Comparison of ENCODE assay signal across 22 mouse cellular contexts in genomic region chr11:121232706-121233105, GRCm38 (mm10). TPM values are rescaled to one million over a fixed set of nuclear protein-coding genes. Genes with fewer than 3 reads are reported as not detected.
A peak's percentile ranks its signal among the peaks of the same experiment; 100 is the strongest.
DNase-seq lines count a peak whose midpoint lies in the region; ATAC-seq and TF ChIP-seq lines count a peak whose summit lies in the region.
"Had no signal": no experiment of that assay in that cellular context is flagged by ENCODE, and none has a peak within 500 bp of the region (broad histone marks: within the 10 kb centered on the region; RNA-seq: fewer than 3 reads in every experiment).

No protein-coding gene starts in this region.

- H3K9ac ChIP-seq in heart, embryonic 12.5 days = no peak overlapping the region
- H3K9ac ChIP-seq in heart, adult 2 months (ENCODE audit: low read depth, low read length) = no peak overlapping the region
- no peak overlapping the region for H3K9ac ChIP-seq in midbrain, embryonic 11.5 days (ENCODE audit: low read length)
- no peak overlapping the region for H3K9ac ChIP-seq in midbrain, embryonic 16.5 days (ENCODE audit: low read depth, low read length)
- H3K9ac ChIP-seq in liver, embryonic 13.5 days = peak overlapping the region; percentile 42; the same call in 1 of the 2 replicates
- no peak overlapping the region for H3K9ac ChIP-seq in forebrain, embryonic 15.5 days (replicated peaks)
- H3K9ac ChIP-seq: hindbrain, embryonic 15.5 days; intestine, embryonic 15.5 days; neural tube, embryonic 12.5 days had no signal

- peak overlapping the region; percentile 44; the same call in 1 of the 2 replicates for H3K27ac ChIP-seq in heart, embryonic 12.5 days (ENCODE audit: poor library complexity, severe bottlenecking)
- no peak overlapping the region for H3K27ac ChIP-seq in heart, adult 2 months
- H3K27ac ChIP-seq in midbrain, embryonic 11.5 days (ENCODE audit: low read depth, low read length) = no peak overlapping the region
- H3K27ac ChIP-seq in midbrain, embryonic 16.5 days (ENCODE audit: low read length) = no peak overlapping the region
- H3K27ac ChIP-seq in liver, embryonic 13.5 days = peak overlapping the region; percentile 77
- H3K27ac ChIP-seq in forebrain, embryonic 15.5 days (replicated peaks) = no peak overlapping the region
- H3K27ac ChIP-seq: embryonic facial prominence, embryonic 10.5 days; hindbrain, embryonic 15.5 days; intestine, embryonic 15.5 days; limb, embryonic 10.5 days; neural tube, embryonic 12.5 days had no signal

- H3K4me2 ChIP-seq in heart, embryonic 12.5 days = no peak overlapping the region
- no peak overlapping the region for H3K4me2 ChIP-seq in midbrain, embryonic 11.5 days
- H3K4me2 ChIP-seq in midbrain, embryonic 16.5 days (ENCODE audit: low read length) = no peak overlapping the region
- no peak overlapping the region for H3K4me2 ChIP-seq in liver, embryonic 13.5 days
- H3K4me2 ChIP-seq in forebrain, embryonic 15.5 days (replicated peaks) = no peak overlapping the region
- H3K4me2 ChIP-seq: hindbrain, embryonic 15.5 days; intestine, embryonic 15.5 days; neural tube, embryonic 12.5 days had no signal

- no peak for TF ChIP-seq EP300 in heart, adult 2 months (IDR thresholded peaks at IDR 0.05; ENCODE audit: insufficient read depth, low read depth, low read length)

- H3K9me3 ChIP-seq in heart, embryonic 12.5 days (replicated peaks) = no peaks in the 10 kb centered on the region
- no peaks in the 10 kb centered on the region for H3K9me3 ChIP-seq in midbrain, embryonic 11.5 days (ENCODE audit: control insufficient read depth, low read length)
- no peaks in the 10 kb centered on the region for H3K9me3 ChIP-seq in midbrain, embryonic 16.5 days (replicated peaks; ENCODE audit: control insufficient read depth, low read length, poor library complexity, severe bottlenecking)
- H3K9me3 ChIP-seq in liver, embryonic 13.5 days (replicated peaks) = no peaks in the 10 kb centered on the region
- H3K9me3 ChIP-seq in forebrain, embryonic 15.5 days = no peaks in the 10 kb centered on the region
- H3K9me3 ChIP-seq: embryonic facial prominence, embryonic 10.5 days; hindbrain, embryonic 15.5 days; intestine, embryonic 15.5 days; limb, embryonic 10.5 days; neural tube, embryonic 12.5 days had no signal

- no peaks in the 10 kb centered on the region for H3K36me3 ChIP-seq in heart, embryonic 12.5 days
- H3K36me3 ChIP-seq in heart, adult 2 months (ENCODE audit: control insufficient read depth, insufficient read depth, low read length) = peaks cover 3% of the 10 kb centered on the region; the same call in 1 of the 2 replicates
- no peaks in the 10 kb centered on the region for H3K36me3 ChIP-seq in midbrain, embryonic 11.5 days (ENCODE audit: control insufficient read depth, insufficient read depth, low read length)
- no peaks in the 10 kb centered on the region for H3K36me3 ChIP-seq in midbrain, embryonic 16.5 days (ENCODE audit: control insufficient read depth, insufficient read depth, low read length)
- peaks cover 3% of the 10 kb centered on the region; the same call in 1 of the 2 replicates for H3K36me3 ChIP-seq in liver, embryonic 13.5 days
- no peaks in the 10 kb centered on the region for H3K36me3 ChIP-seq in forebrain, embryonic 15.5 days
- H3K36me3 ChIP-seq: hindbrain, embryonic 15.5 days; intestine, embryonic 15.5 days; limb, embryonic 10.5 days; neural tube, embryonic 12.5 days had no signal

- no peak for ATAC-seq in heart, embryonic 12.5 days (ENCODE audit: insufficient number of reproducible peaks, low FRiP score)
- no peak for ATAC-seq in midbrain, embryonic 11.5 days (ENCODE audit: low FRiP score)
- no peak for ATAC-seq in midbrain, embryonic 16.5 days
- ATAC-seq in liver, embryonic 13.5 days (ENCODE audit: low read depth) = no peak
- no peak for ATAC-seq in forebrain, embryonic 15.5 days (replicated peaks)
- ATAC-seq: intestine, embryonic 15.5 days had no signal

- no peak overlapping the region for H3K4me3 ChIP-seq in heart, embryonic 12.5 days
- H3K4me3 ChIP-seq in heart, adult 2 months = no peak overlapping the region
- no peak overlapping the region for H3K4me3 ChIP-seq in midbrain, embryonic 11.5 days (ENCODE audit: low read depth, low read length)
- no peak overlapping the region for H3K4me3 ChIP-seq in midbrain, embryonic 16.5 days (ENCODE audit: low read depth, low read length)
- H3K4me3 ChIP-seq in liver, embryonic 13.5 days (replicated peaks) = no peak overlapping the region
- no peak overlapping the region for H3K4me3 ChIP-seq in forebrain, embryonic 15.5 days
- H3K4me3 ChIP-seq: embryonic facial prominence, embryonic 10.5 days; hindbrain, embryonic 15.5 days; intestine, embryonic 15.5 days; left cerebral cortex, adult 2 months; limb, embryonic 10.5 days; neural tube, embryonic 12.5 days had no signal

- H3K79me2 ChIP-seq in heart, adult 2 months (replicated peaks; ENCODE audit: control insufficient read depth, insufficient read depth, low read length) = no peaks in the 10 kb centered on the region

- no peak for TF ChIP-seq CTCF in heart, adult 2 months (IDR thresholded peaks at IDR 0.05)

- TF ChIP-seq POLR2A in heart, adult 2 months (IDR thresholded peaks at IDR 0.05; ENCODE audit: insufficient read depth, low read depth, low read length) = no peak

- intact Hi-C loops in heart, adult 2 months (cut with DNase I) = no loop called here
- intact Hi-C loops in left cerebral cortex, postnatal 10 days (cut with DNase I) = no loop called here

- WGBS in heart, embryonic 12.5 days = 20% methylated on average over 4 of the region's 4 CpGs
- 41% methylated on average over 4 of the region's 4 CpGs for WGBS in heart, adult 2 months
- whole genome bisulfite sequencing in midbrain, embryonic 11.5 days = 38% methylated on average over 4 of the region's 4 CpGs
- WGBS in midbrain, embryonic 16.5 days = 36% methylated on average over 4 of the region's 4 CpGs
- WGBS in liver, embryonic 13.5 days (ENCODE audit: insufficient replicate concordance) = 24% methylated on average over 4 of the region's 4 CpGs
- 29% methylated on average over 4 of the region's 4 CpGs for WGBS in forebrain, embryonic 15.5 days

- no peak for DNase-seq in heart, adult 2 months
- DNase-seq in midbrain, embryonic 11.5 days (ENCODE audit: low spot score, missing footprints) = peak; percentile 17
- no peak for DNase-seq in liver, embryonic 13.5 days
- DNase-seq in adrenal gland, adult 2 months = no peak
- DNase-seq in left cerebral cortex, postnatal 10 days (ENCODE audit: extremely low spot score in 1 of 2, low spot score in 2 of 2) = no peak
- DNase-seq: cerebellum, adult 9-10 months; heart, adult 11 months; kidney, postnatal 36 days; lung, adult 18-20 months; lung, postnatal 4 days; right cerebral cortex, adult 18-20 months; thymus, postnatal 4 days had no signal

- peaks cover 40% of the 10 kb centered on the region for H3K4me1 ChIP-seq in heart, embryonic 12.5 days (replicated peaks)
- H3K4me1 ChIP-seq in heart, adult 2 months (ENCODE audit: control insufficient read depth, insufficient read depth, low read length) = peaks cover 4% of the 10 kb centered on the region
- H3K4me1 ChIP-seq in midbrain, embryonic 11.5 days (ENCODE audit: control insufficient read depth, insufficient read depth, low read length) = peaks cover 16% of the 10 kb centered on the region
- peaks cover 20% of the 10 kb centered on the region for H3K4me1 ChIP-seq in midbrain, embryonic 16.5 days (ENCODE audit: control insufficient read depth, insufficient read depth, low read length)
- H3K4me1 ChIP-seq in liver, embryonic 13.5 days (replicated peaks) = peaks cover 73% of the 10 kb centered on the region
- peaks cover 23% of the 10 kb centered on the region for H3K4me1 ChIP-seq in forebrain, embryonic 15.5 days

- no peaks in the 10 kb centered on the region for H3K27me3 ChIP-seq in heart, embryonic 12.5 days (replicated peaks)
- no peaks in the 10 kb centered on the region for H3K27me3 ChIP-seq in heart, adult 2 months (ENCODE audit: control insufficient read depth, insufficient read depth, low read length)
- no peaks in the 10 kb centered on the region for H3K27me3 ChIP-seq in midbrain, embryonic 11.5 days (ENCODE audit: control insufficient read depth, insufficient read depth, low read length)
- H3K27me3 ChIP-seq in midbrain, embryonic 16.5 days (ENCODE audit: control insufficient read depth, insufficient read depth, low read depth, low read length) = no peaks in the 10 kb centered on the region
- no peaks in the 10 kb centered on the region for H3K27me3 ChIP-seq in liver, embryonic 13.5 days
- no peaks in the 10 kb centered on the region for H3K27me3 ChIP-seq in forebrain, embryonic 15.5 days
- H3K27me3 ChIP-seq: CH12.LX; hindbrain, embryonic 15.5 days; intestine, embryonic 15.5 days; neural tube, embryonic 12.5 days had no signal

RNA-seq across cellular contexts. Expression of gene Cybc1, which starts 3.6 kb away (rescaled TPM):
- polyA plus RNA-seq in heart, embryonic 12.5 days (2016; fragmentation: Nextera tagmentation; extraction: Ambion mirVana) = 22.6 and 23.3 TPM in 2 replicates
- total RNA-seq in heart, adult 2 months (2021) = 1 to 10 TPM; 7.6 TPM
- polyA plus RNA-seq in heart, adult 2 months (2012; rRNA removed) = 10.4 and 15.2 TPM in 2 replicates
- 39.6 and 42.5 TPM in 2 replicates for polyA plus RNA-seq in midbrain, embryonic 11.5 days (2014; fragmentation: Nextera tagmentation; extraction: Ambion mirVana)
- 39.6 and 40.3 TPM in 2 replicates for polyA plus RNA-seq in midbrain, embryonic 16.5 days (2015; fragmentation: Nextera tagmentation; extraction: Ambion mirVana)
- polyA plus RNA-seq in liver, embryonic 13.5 days (2015; fragmentation: Nextera tagmentation; extraction: Ambion mirVana) = 20.0 and 21.0 TPM in 2 replicates
- 10 to 100 TPM; 20.4 to 21.9 TPM for total RNA-seq in adrenal gland, adult 2 months (2021)
- 18.7 and 18.8 TPM in 2 replicates for polyA plus RNA-seq in adrenal gland, adult 2 months (2012; rRNA removed)
- polyA plus RNA-seq in forebrain, embryonic 15.5 days (2015; fragmentation: Nextera tagmentation; extraction: Ambion mirVana) = 40.4 and 44.3 TPM in 2 replicates
- 10 to 100 TPM; 22.8 to 24.7 TPM for total RNA-seq in left cerebral cortex, postnatal 10 days (2021)

RNA-seq across cellular contexts. Expression of gene Narf, which starts 4.3 kb away (rescaled TPM):
- 47.3 and 56.8 TPM in 2 replicates for polyA plus RNA-seq in heart, embryonic 12.5 days (2016; fragmentation: Nextera tagmentation; extraction: Ambion mirVana)
- 100 to 1,000 TPM in 1 of 2 experiments, 10 to 100 TPM in 1; 76.7 to 102 TPM for total RNA-seq in heart, adult 2 months (2021)
- 91.4 and 145 TPM in 2 replicates for polyA plus RNA-seq in heart, adult 2 months (2012; rRNA removed)
- polyA plus RNA-seq in midbrain, embryonic 11.5 days (2014; fragmentation: Nextera tagmentation; extraction: Ambion mirVana) = 65.5 and 72.7 TPM in 2 replicates
- 93.1 and 104 TPM in 2 replicates for polyA plus RNA-seq in midbrain, embryonic 16.5 days (2015; fragmentation: Nextera tagmentation; extraction: Ambion mirVana)
- 101 and 117 TPM in 2 replicates for polyA plus RNA-seq in liver, embryonic 13.5 days (2015; fragmentation: Nextera tagmentation; extraction: Ambion mirVana)
- total RNA-seq in adrenal gland, adult 2 months (2021) = 10 to 100 TPM; 14.4 to 22.8 TPM
- 22.8 and 29.3 TPM in 2 replicates for polyA plus RNA-seq in adrenal gland, adult 2 months (2012; rRNA removed)
- 86.4 and 106 TPM in 2 replicates for polyA plus RNA-seq in forebrain, embryonic 15.5 days (2015; fragmentation: Nextera tagmentation; extraction: Ambion mirVana)
- total RNA-seq in left cerebral cortex, postnatal 10 days (2021) = 10 to 100 TPM; 67.6 to 80.3 TPM

RNA-seq across cellular contexts. Expression of gene Foxk2, which starts 27.1 kb away (rescaled TPM):
- 6.0 and 7.1 TPM in 2 replicates for polyA plus RNA-seq in heart, embryonic 12.5 days (2016; fragmentation: Nextera tagmentation; extraction: Ambion mirVana)
- 10 to 100 TPM; 20.3 to 22.0 TPM for total RNA-seq in heart, adult 2 months (2021)
- polyA plus RNA-seq in heart, adult 2 months (2012; rRNA removed) = 13.6 and 19.4 TPM in 2 replicates
- 12.8 and 13.7 TPM in 2 replicates for polyA plus RNA-seq in midbrain, embryonic 11.5 days (2014; fragmentation: Nextera tagmentation; extraction: Ambion mirVana)
- polyA plus RNA-seq in midbrain, embryonic 16.5 days (2015; fragmentation: Nextera tagmentation; extraction: Ambion mirVana) = 11.6 and 14.0 TPM in 2 replicates
- 3.4 and 3.9 TPM in 2 replicates for polyA plus RNA-seq in liver, embryonic 13.5 days (2015; fragmentation: Nextera tagmentation; extraction: Ambion mirVana)
- total RNA-seq in adrenal gland, adult 2 months (2021) = 10 to 100 TPM; 35.2 to 43.1 TPM
- polyA plus RNA-seq in adrenal gland, adult 2 months (2012; rRNA removed) = 44.9 and 78.0 TPM in 2 replicates
- polyA plus RNA-seq in forebrain, embryonic 15.5 days (2015; fragmentation: Nextera tagmentation; extraction: Ambion mirVana) = 14.2 and 14.6 TPM in 2 replicates
- 100 to 1,000 TPM; 118 to 121 TPM for total RNA-seq in left cerebral cortex, postnatal 10 days (2021)

RNA-seq across cellular contexts. Expression of gene Ogfod3, which starts 28.2 kb away (rescaled TPM):
- 27.2 and 31.8 TPM in 2 replicates for polyA plus RNA-seq in heart, embryonic 12.5 days (2016; fragmentation: Nextera tagmentation; extraction: Ambion mirVana)
- 10 to 100 TPM; 15.8 to 19.8 TPM for total RNA-seq in heart, adult 2 months (2021)
- polyA plus RNA-seq in heart, adult 2 months (2012; rRNA removed) = 12.5 and 15.8 TPM in 2 replicates
- polyA plus RNA-seq in midbrain, embryonic 11.5 days (2014; fragmentation: Nextera tagmentation; extraction: Ambion mirVana) = 16.5 and 21.5 TPM in 2 replicates
- 24.0 and 27.6 TPM in 2 replicates for polyA plus RNA-seq in midbrain, embryonic 16.5 days (2015; fragmentation: Nextera tagmentation; extraction: Ambion mirVana)
- 14.7 and 14.9 TPM in 2 replicates for polyA plus RNA-seq in liver, embryonic 13.5 days (2015; fragmentation: Nextera tagmentation; extraction: Ambion mirVana)
- 10 to 100 TPM; 27.9 to 28.5 TPM for total RNA-seq in adrenal gland, adult 2 months (2021)
- 33.7 and 37.7 TPM in 2 replicates for polyA plus RNA-seq in adrenal gland, adult 2 months (2012; rRNA removed)
- polyA plus RNA-seq in forebrain, embryonic 15.5 days (2015; fragmentation: Nextera tagmentation; extraction: Ambion mirVana) = 14.4 and 16.7 TPM in 2 replicates
- total RNA-seq in left cerebral cortex, postnatal 10 days (2021) = 1 to 10 TPM; 7.4 to 9.2 TPM

RNA-seq across cellular contexts. Expression of gene Hexdc, which starts 28.5 kb away (rescaled TPM):
- 7.8 and 8.4 TPM in 2 replicates for polyA plus RNA-seq in heart, embryonic 12.5 days (2016; fragmentation: Nextera tagmentation; extraction: Ambion mirVana)
- total RNA-seq in heart, adult 2 months (2021) = 1 to 10 TPM; 6.7 to 7.6 TPM
- polyA plus RNA-seq in heart, adult 2 months (2012; rRNA removed) = 10.1 and 15.6 TPM in 2 replicates
- polyA plus RNA-seq in midbrain, embryonic 11.5 days (2014; fragmentation: Nextera tagmentation; extraction: Ambion mirVana) = 5.7 and 6.3 TPM in 2 replicates
- polyA plus RNA-seq in midbrain, embryonic 16.5 days (2015; fragmentation: Nextera tagmentation; extraction: Ambion mirVana) = 34.5 and 40.9 TPM in 2 replicates
- 2.2 and 2.4 TPM in 2 replicates for polyA plus RNA-seq in liver, embryonic 13.5 days (2015; fragmentation: Nextera tagmentation; extraction: Ambion mirVana)
- 10 to 100 TPM in 1 of 2 experiments, 1 to 10 TPM in 1; 7.6 to 13.0 TPM for total RNA-seq in adrenal gland, adult 2 months (2021)
- 18.5 and 21.7 TPM in 2 replicates for polyA plus RNA-seq in adrenal gland, adult 2 months (2012; rRNA removed)
- polyA plus RNA-seq in forebrain, embryonic 15.5 days (2015; fragmentation: Nextera tagmentation; extraction: Ambion mirVana) = 14.3 and 17.1 TPM in 2 replicates
- 10 to 100 TPM; 41.0 to 42.7 TPM for total RNA-seq in left cerebral cortex, postnatal 10 days (2021)

Comparison
In these comparisons a context has a peak if more than half of its experiments do, and no peak if none do; other contexts are left out.
1. H3K27ac ChIP-seq: peak in heart, embryonic 12.5 days (single experiment) and liver, embryonic 13.5 days (single experiment); none in heart, adult 2 months (single experiment), midbrain, embryonic 11.5 days (single experiment), midbrain, embryonic 16.5 days (single experiment) and forebrain, embryonic 15.5 days (single experiment).